ENCODE assay signal across 7 mouse cellular contexts in the genomic region with DNA sequence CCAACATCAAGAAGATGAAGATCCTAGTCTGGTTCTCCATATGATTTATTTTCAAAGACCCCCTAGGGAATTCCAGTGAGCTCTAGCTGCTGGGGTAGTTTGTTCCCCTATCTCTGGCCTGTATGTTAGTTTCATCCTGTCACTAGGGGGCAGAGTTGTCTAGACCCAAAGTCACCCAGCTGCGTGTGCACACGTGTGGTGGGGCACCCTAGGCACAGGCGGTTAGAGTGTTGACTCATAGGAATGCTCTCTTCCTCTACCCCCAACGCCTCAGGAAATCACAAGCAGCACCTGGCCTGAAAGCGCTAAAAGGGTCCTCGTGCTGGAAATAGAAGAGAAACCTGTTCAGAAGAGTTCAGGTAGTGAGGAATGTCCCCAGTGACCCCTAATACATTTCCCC. TPM values are rescaled to one million over a fixed set of nuclear protein-coding genes. Genes with fewer than 3 reads are reported as not detected.
DNase-seq lines count a peak whose midpoint lies in the region; ATAC-seq and TF ChIP-seq lines count a peak whose summit lies in the region.

No protein-coding gene starts in this region.

- H3K9ac ChIP-seq in kidney, embryonic 15.5 days = no peak overlapping the region
- no peak overlapping the region for H3K9ac ChIP-seq in lung, embryonic 15.5 days
- H3K9ac ChIP-seq in forebrain, embryonic 16.5 days (replicated peaks; ENCODE audit: low read depth, low read length) = no peak overlapping the region

- TF ChIP-seq CTCF in embryonic fibroblast, embryonic 13.5 days (IDR thresholded peaks at IDR 0.05; ENCODE audit: borderline replicate concordance, insufficient read depth, low read length) = peak; percentile 36; the same call in 1 of the 2 replicates

- H3K9me3 ChIP-seq in kidney, embryonic 15.5 days (replicated peaks) = no peaks in the 10 kb centered on the region
- H3K9me3 ChIP-seq in lung, embryonic 15.5 days = no peaks in the 10 kb centered on the region
- no peaks in the 10 kb centered on the region for H3K9me3 ChIP-seq in forebrain, embryonic 16.5 days (ENCODE audit: control insufficient read depth, low read length)

- no peak for TF ChIP-seq POLR2A in embryonic fibroblast, embryonic 13.5 days (IDR thresholded peaks at IDR 0.05; ENCODE audit: low read depth, low read length)

- peaks cover 5% of the 10 kb centered on the region; the same call in 1 of the 2 replicates for H3K4me1 ChIP-seq in kidney, embryonic 15.5 days
- H3K4me1 ChIP-seq in embryonic fibroblast, embryonic 13.5 days (ENCODE audit: control insufficient read depth, insufficient read depth, low read length) = no peaks in the 10 kb centered on the region
- H3K4me1 ChIP-seq in lung, embryonic 15.5 days = peaks cover 9% of the 10 kb centered on the region; the same call in 1 of the 2 replicates
- H3K4me1 ChIP-seq in forebrain, embryonic 16.5 days (replicated peaks; ENCODE audit: control insufficient read depth, insufficient read depth, low read length) = no peaks in the 10 kb centered on the region

- WGBS in kidney, embryonic 15.5 days = 33% methylated on average over 6 of the region's 6 CpGs
- WGBS in lung, embryonic 15.5 days = 15% methylated on average over 6 of the region's 6 CpGs
- 29% methylated on average over 6 of the region's 6 CpGs for WGBS in forebrain, embryonic 16.5 days

- H3K27ac ChIP-seq in kidney, embryonic 15.5 days = no peak overlapping the region
- H3K27ac ChIP-seq in embryonic fibroblast, embryonic 13.5 days (ENCODE audit: insufficient read depth, low read length) = no peak overlapping the region
- no peak overlapping the region for H3K27ac ChIP-seq in lung, embryonic 15.5 days
- no peak overlapping the region for H3K27ac ChIP-seq in forebrain, embryonic 16.5 days (ENCODE audit: low read length)

- no peak overlapping the region for H3K4me2 ChIP-seq in kidney, embryonic 15.5 days
- no peak overlapping the region for H3K4me2 ChIP-seq in lung, embryonic 15.5 days
- no peak overlapping the region for H3K4me2 ChIP-seq in forebrain, embryonic 16.5 days (ENCODE audit: low read length)

- H3K27me3 ChIP-seq in kidney, embryonic 15.5 days = peaks cover 26% of the 10 kb centered on the region
- no peaks in the 10 kb centered on the region for H3K27me3 ChIP-seq in lung, embryonic 15.5 days
- H3K27me3 ChIP-seq in forebrain, embryonic 16.5 days (replicated peaks; ENCODE audit: control insufficient read depth, insufficient read depth, low read length) = no peaks in the 10 kb centered on the region

- no peaks in the 10 kb centered on the region for H3K36me3 ChIP-seq in kidney, embryonic 15.5 days
- no peaks in the 10 kb centered on the region for H3K36me3 ChIP-seq in lung, embryonic 15.5 days
- no peaks in the 10 kb centered on the region for H3K36me3 ChIP-seq in forebrain, embryonic 16.5 days (ENCODE audit: control insufficient read depth, insufficient read depth)

- H3K4me3 ChIP-seq in kidney, embryonic 15.5 days (replicated peaks) = no peak overlapping the region
- no peak overlapping the region for H3K4me3 ChIP-seq in embryonic fibroblast, embryonic 13.5 days (ENCODE audit: insufficient read depth, low read length)
- H3K4me3 ChIP-seq in lung, embryonic 15.5 days = no peak overlapping the region
- H3K4me3 ChIP-seq in forebrain, embryonic 16.5 days (replicated peaks; ENCODE audit: low read length) = no peak overlapping the region

- ATAC-seq in kidney, embryonic 15.5 days (replicated peaks; ENCODE audit: low FRiP score) = 0 out of 2 replicates have a peak, but pooled peaks have one; percentile 33
- 0 out of 2 replicates have a peak, but pooled peaks have one; percentile 55 for ATAC-seq in lung, embryonic 15.5 days (ENCODE audit: borderline replicate concordance, extremely low read depth, low FRiP score, low TSS enrichment)
- ATAC-seq in forebrain, embryonic 16.5 days = no peak

- DNase-seq in kidney, adult 8-10 months = no peak
- DNase-seq in Muller cell, postnatal 12 days (ENCODE audit: inconsistent ontology term) = peak; percentile 15
- DNase-seq in thymus, postnatal 14 days = peak; percentile 78

RNA-seq across cellular contexts. Expression of a gene that starts 46.0 kb away (rescaled TPM):
- polyA plus RNA-seq in kidney, embryonic 15.5 days (2015; fragmentation: Nextera tagmentation; extraction: Ambion mirVana) = 27.9 and 29.3 TPM in 2 replicates
- 4.3 and 5.3 TPM in 2 replicates for polyA plus RNA-seq in embryonic fibroblast, embryonic 13.5 days (2011; ENCODE audit: insufficient read length, low read depth, missing spikeins)
- 11.1 and 13.0 TPM in 2 replicates for polyA plus RNA-seq in lung, embryonic 15.5 days (2015; fragmentation: Nextera tagmentation; extraction: Ambion mirVana)
- polyA plus RNA-seq in forebrain, embryonic 16.5 days (2015; fragmentation: Nextera tagmentation; extraction: Ambion mirVana) = 0.26 and 0.37 TPM in 2 replicates

Comparison
In these comparisons a context has a peak if more than half of its experiments do, and no peak if none do; other contexts are left out.
1. DNase-seq: peak in Muller cell, postnatal 12 days (single experiment) and thymus, postnatal 14 days (single experiment); none in kidney, adult 8-10 months (0 of 2).